Mouse (Mus musculus) thymus, adult 2 months (tissue): ENCODE data around the gene Pepd. TPM values are rescaled to one million over a fixed set of nuclear protein-coding genes. Genes with fewer than 3 reads are reported as not detected.

ENCODE experiments used
- DNase-seq: peaks from one replicate; pipeline ENCODE4 v3.0.0; 2021
- H3K27ac ChIP-seq: fragments of 200-500 bp; 2 replicates; pipeline ENCODE4 v1.5.1; 2012; ENCODE audit warnings: low read length, control low read depth; ENCODE audit not compliant: control insufficient read depth, insufficient read depth
- H3K27me3 ChIP-seq: fragments of 200-500 bp; 2 replicates; pipeline ENCODE4 v1.6.1; 2012; ENCODE audit warnings: mild to moderate bottlenecking, low read length, moderate library complexity, mixed read lengths; ENCODE audit not compliant: control insufficient read depth, insufficient read depth
- H3K36me3 ChIP-seq: fragments of 200-500 bp; 2 replicates; pipeline ENCODE4 v1.6.1; 2012; ENCODE audit warnings: mild to moderate bottlenecking, low read length, moderate library complexity; ENCODE audit not compliant: control insufficient read depth, insufficient read depth
- H3K4me1 ChIP-seq: fragments of 200-500 bp; replicated peaks from 2 replicates; pipeline ENCODE4 v1.6.1; 2012; ENCODE audit warnings: low read length; ENCODE audit not compliant: control insufficient read depth, insufficient read depth
- H3K4me3 ChIP-seq: fragments of 200-500 bp; 2 replicates; pipeline ENCODE4 v1.5.1; 2012; ENCODE audit warnings: mild to moderate bottlenecking, low read length, control low read depth, moderate library complexity; ENCODE audit not compliant: control insufficient read depth, insufficient read depth
- CTCF ChIP-seq: fragments of 200-500 bp; IDR thresholded peaks from 2 replicates; pipeline ENCODE4 v1.5.1; 2012; ENCODE audit warnings: mild to moderate bottlenecking, control low read depth, low read length, moderate library complexity, borderline replicate concordance; ENCODE audit not compliant: control insufficient read depth, poor library complexity, insufficient read depth; ENCODE audit errors: extremely low read depth
- POLR2A ChIP-seq: fragments of 200-500 bp; IDR thresholded peaks from 2 replicates; pipeline ENCODE4 v1.6.1; 2012; ENCODE audit warnings: mild to moderate bottlenecking, low read length, control low read depth, moderate library complexity; ENCODE audit not compliant: control insufficient read depth, poor library complexity, insufficient read depth; ENCODE audit errors: extremely low read depth
- WGBS: fragments of 180-500 bp; shearing (Covaris S2); methylation state at CpG from one replicate; pipeline ENCODE4 v1.1.7; 2018; 5-methylcytosine and 5-hydroxymethylcytosine counted together
- polyA plus RNA-seq: library from polyadenylated mRNA; depleted of rRNA; stranded (reverse); fragments of >200 nt; gene quantifications from 2 replicates; pipeline ENCODE4 v1.2.3, GENCODE M21; 2012

Pepd gene
- polyA plus RNA-seq, 1 experiment: 87.6 TPM

GRCm38 (mm10) chr7:34985646-34986045, 73.5 kb downstream of the Pepd start:
- Histone ChIP-seq H3K27me3 (no peaks in the 10 kb centered on the region), H3K27ac (peak overlapping the region; percentile 37; the same call in 1 of the 2 replicates), H3K36me3 (no peaks in the 10 kb centered on the region), H3K4me1 (peaks cover 16% of the 10 kb centered on the region), H3K4me3 (no peak overlapping the region)
- no peak for DNase-seq
- no peak for TF ChIP-seq POLR2A
- no peak for TF ChIP-seq CTCF

GRCm38 (mm10) chr7:34986575-34987150, 74.5 kb downstream of the Pepd start:
- Histone ChIP-seq H3K36me3 (no peaks in the 10 kb centered on the region), H3K4me3 (no peak overlapping the region), H3K27me3 (no peaks in the 10 kb centered on the region), H3K27ac (no peak overlapping the region), H3K4me1 (peaks cover 16% of the 10 kb centered on the region)
- DNase-seq: no peak
- 93% methylated on average over 7 of the region's 7 CpGs for WGBS
- TF ChIP-seq POLR2A (no peak), CTCF (no peak)

- no peak overlapping the region for H3K4me3 ChIP-seq
- H3K4me1 ChIP-seq: peaks cover 16% of the 10 kb centered on the region
- no peak for DNase-seq
- WGBS: 89% methylated on average over 6 of the region's 6 CpGs
- H3K36me3 ChIP-seq: no peaks in the 10 kb centered on the region
- H3K27ac ChIP-seq: no peak overlapping the region
- TF ChIP-seq CTCF (no peak), POLR2A (no peak)
- no peaks in the 10 kb centered on the region for H3K27me3 ChIP-seq
Observed at GRCm38 (mm10) chr7:34987258-34987657, 75.1 kb downstream of the Pepd start.

- Histone ChIP-seq H3K27ac (no peak overlapping the region), H3K4me3 (no peak overlapping the region), H3K27me3 (no peaks in the 10 kb centered on the region), H3K36me3 (no peaks in the 10 kb centered on the region), H3K4me1 (peaks cover 16% of the 10 kb centered on the region)
- TF ChIP-seq CTCF: no peak
- no peak for TF ChIP-seq POLR2A
- DNase-seq: no peak
- WGBS: 90% methylated on average over 3 of the region's 3 CpGs
Observed at GRCm38 (mm10) chr7:34988488-34988887, 76.3 kb downstream of the Pepd start.

GRCm38 (mm10) chr7:34991731-34992246, 79.6 kb downstream of the Pepd start:
- Histone ChIP-seq H3K4me3 (no peak overlapping the region), H3K4me1 (no peaks in the 10 kb centered on the region), H3K27me3 (no peaks in the 10 kb centered on the region), H3K27ac (no peak overlapping the region), H3K36me3 (no peaks in the 10 kb centered on the region)
- no peak for TF ChIP-seq POLR2A
- no peak for DNase-seq
- 95% methylated on average over 6 of the region's 6 CpGs for WGBS

GRCm38 (mm10) chr7:34992766-34993165, 80.6 kb downstream of the Pepd start:
- TF ChIP-seq CTCF: no peak
- TF ChIP-seq POLR2A: no peak
- DNase-seq: no peak
- Histone ChIP-seq H3K36me3 (no peaks in the 10 kb centered on the region), H3K27ac (no peak overlapping the region), H3K4me3 (no peak overlapping the region), H3K4me1 (no peaks in the 10 kb centered on the region), H3K27me3 (no peaks in the 10 kb centered on the region)
- WGBS: 98% methylated on average over 3 of the region's 3 CpGs

- WGBS: 94% methylated on average over 7 of the region's 7 CpGs
- TF ChIP-seq POLR2A (no peak), CTCF (no peak)
- no peak for DNase-seq
- no peaks in the 10 kb centered on the region for H3K27me3 ChIP-seq
- no peaks in the 10 kb centered on the region for H3K4me1 ChIP-seq
- H3K36me3 ChIP-seq: no peaks in the 10 kb centered on the region
- no peak overlapping the region for H3K4me3 ChIP-seq
- H3K27ac ChIP-seq: no peak overlapping the region
Observed at GRCm38 (mm10) chr7:34995872-34996662, 83.9 kb downstream of the Pepd start.
